Mouse (Mus musculus): ENCODE measurements around the gene Ifitm1. TPM values are rescaled to one million over a fixed set of nuclear protein-coding genes. Genes with fewer than 3 reads are reported as not detected.
"Not testable (repeated sequence)": the region's sequence is repeated elsewhere in the genome, so short reads cannot be mapped to it uniquely, and the experiment has no call there.

The Ifitm1 gene
- polyA plus RNA-seq, 1 experiment from 2014 or later: 11.1 TPM

GRCm38 (mm10) chr7:141011238-141011770 is 44.3 kb downstream of the Ifitm1 start:
- Histone ChIP-seq H3K27me3 (ENCODE audit: control insufficient read depth, insufficient read depth, low read depth, low read length) (no peaks in the 10 kb centered on the region), H3K27ac (ENCODE audit: low read length) (no peak overlapping the region), H3K4me2 (ENCODE audit: low read length) (no peak overlapping the region), H3K9ac (ENCODE audit: low read depth, low read length) (no peak overlapping the region), H3K36me3 (ENCODE audit: control insufficient read depth, insufficient read depth, low read length) (no peaks in the 10 kb centered on the region), H3K4me3 (ENCODE audit: low read depth, low read length) (no peak overlapping the region), H3K4me1 (ENCODE audit: control insufficient read depth, insufficient read depth, low read length) (no peaks in the 10 kb centered on the region), H3K9me3 (replicated peaks; ENCODE audit: control insufficient read depth, low read length, poor library complexity, severe bottlenecking) (no peaks in the 10 kb centered on the region)
- ATAC-seq: no peak
- WGBS: 88% methylated on average over 7 of the region's 7 CpGs

DNA sequence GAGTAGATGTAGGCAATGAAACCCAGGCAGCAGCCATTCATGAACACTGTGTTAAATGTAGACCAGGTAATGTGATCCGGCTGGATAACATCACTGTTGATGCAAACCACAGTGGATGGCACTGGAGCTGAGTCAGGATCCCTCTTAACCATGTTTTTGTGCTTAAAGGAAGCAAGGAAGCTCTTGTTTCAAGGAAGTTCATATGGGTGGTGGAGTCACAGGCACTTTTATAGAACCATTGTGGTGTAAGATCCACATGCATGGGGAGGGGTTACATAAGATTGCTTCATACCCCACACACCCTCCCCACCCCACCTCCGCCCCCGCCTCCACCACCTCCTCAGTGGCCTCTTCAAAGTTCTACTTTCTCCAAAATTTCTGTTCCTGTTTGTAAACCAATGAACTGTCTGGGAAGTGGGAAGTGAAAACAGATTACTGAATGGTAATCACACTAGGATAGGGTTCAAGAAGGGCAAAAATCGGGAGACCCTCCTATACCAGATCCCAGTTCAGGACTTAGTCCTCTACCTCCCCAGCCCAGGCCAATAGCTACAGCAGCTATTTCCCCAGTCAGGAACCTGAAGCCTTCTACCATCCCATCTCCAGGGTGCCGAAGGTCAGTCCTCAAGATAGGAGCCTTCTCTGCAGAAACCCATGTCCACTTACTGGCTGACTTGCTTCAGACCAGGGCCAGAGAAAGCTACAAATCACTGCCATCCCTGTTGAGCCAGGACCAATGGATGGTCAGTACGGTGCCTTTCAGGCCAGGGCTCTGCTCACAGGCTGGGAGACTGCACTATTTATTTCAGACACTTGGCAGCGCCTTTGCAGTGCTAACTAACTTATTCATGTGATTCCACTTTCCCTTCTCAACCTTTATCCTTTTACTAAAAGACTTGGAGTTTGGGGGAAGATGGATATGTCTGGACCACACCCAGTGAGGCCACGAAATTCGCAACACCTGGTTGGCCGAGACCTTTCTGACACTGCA is 50.0 kb downstream of the Ifitm1 start:
- no peak overlapping the region for H3K9ac ChIP-seq (ENCODE audit: low read depth, low read length)
- no peaks in the 10 kb centered on the region for H3K36me3 ChIP-seq (ENCODE audit: control insufficient read depth, insufficient read depth, low read length)
- H3K4me2 ChIP-seq (ENCODE audit: low read length): no peak overlapping the region
- H3K4me1 ChIP-seq (ENCODE audit: control insufficient read depth, insufficient read depth, low read length): no peaks in the 10 kb centered on the region
- 85% methylated on average over 10 of the region's 10 CpGs for WGBS
- no peaks in the 10 kb centered on the region for H3K27me3 ChIP-seq (ENCODE audit: control insufficient read depth, insufficient read depth, low read depth, low read length)
- H3K9me3 ChIP-seq (replicated peaks; ENCODE audit: control insufficient read depth, low read length, poor library complexity, severe bottlenecking): no peaks in the 10 kb centered on the region
- no peak overlapping the region for H3K27ac ChIP-seq (ENCODE audit: low read length)
- no peak overlapping the region for H3K4me3 ChIP-seq (ENCODE audit: low read depth, low read length)
- ATAC-seq: no peak

- not testable (repeated sequence) for H3K4me3 ChIP-seq (ENCODE audit: low read depth, low read length); H3K27ac ChIP-seq (ENCODE audit: low read length); H3K27me3 ChIP-seq (ENCODE audit: control insufficient read depth, insufficient read depth, low read depth, low read length); H3K9ac ChIP-seq (ENCODE audit: low read depth, low read length); ATAC-seq; H3K9me3 ChIP-seq (replicated peaks; ENCODE audit: control insufficient read depth, low read length, poor library complexity, severe bottlenecking); H3K4me2 ChIP-seq (ENCODE audit: low read length); H3K36me3 ChIP-seq (ENCODE audit: control insufficient read depth, insufficient read depth, low read length); H3K4me1 ChIP-seq (ENCODE audit: control insufficient read depth, insufficient read depth, low read length)
- WGBS: 100% methylated on average over 1 of the region's 1 CpGs
These were observed 50.8 kb downstream of the Ifitm1 start, which contains the start of gene Ifitm6 for GRCm38 (mm10) chr7:141017824-141018223. Gene Ifitm6, minus strand, starts transcription at chr7:141017924.

DNA sequence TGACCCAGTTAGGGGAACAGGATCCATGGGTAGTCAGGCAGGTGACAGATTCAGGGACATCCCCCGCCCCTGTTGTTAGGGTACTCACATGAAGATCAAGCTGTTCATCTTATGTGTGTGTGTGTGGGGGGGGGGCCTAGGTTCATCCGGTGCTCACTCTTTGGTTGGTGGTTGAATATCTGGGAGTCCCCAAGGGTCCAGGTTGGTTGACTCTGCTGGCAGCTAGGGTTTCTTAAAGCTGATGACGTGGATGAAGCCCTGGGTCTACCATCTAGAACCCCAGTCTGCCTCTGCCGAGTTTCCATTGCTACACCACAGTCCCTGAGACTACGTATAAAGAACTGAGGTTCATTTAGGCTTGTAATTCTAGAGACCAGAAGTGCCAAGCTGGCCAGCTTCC is 52.0 kb downstream of the Ifitm1 start:
- Histone ChIP-seq H3K4me3 (ENCODE audit: low read depth, low read length) (no peak overlapping the region), H3K27me3 (ENCODE audit: control insufficient read depth, insufficient read depth, low read depth, low read length) (no peaks in the 10 kb centered on the region), H3K4me2 (ENCODE audit: low read length) (no peak overlapping the region), H3K9ac (ENCODE audit: low read depth, low read length) (no peak overlapping the region), H3K27ac (ENCODE audit: low read length) (no peak overlapping the region), H3K9me3 (replicated peaks; ENCODE audit: control insufficient read depth, low read length, poor library complexity, severe bottlenecking) (no peaks in the 10 kb centered on the region), H3K4me1 (ENCODE audit: control insufficient read depth, insufficient read depth, low read length) (no peaks in the 10 kb centered on the region), H3K36me3 (ENCODE audit: control insufficient read depth, insufficient read depth, low read length) (no peaks in the 10 kb centered on the region)
- no peak for ATAC-seq
- 93% methylated on average over 5 of the region's 5 CpGs for WGBS

Other genes starting within 250 kb of the Ifitm1 start
- not detected in 2 replicates for gene Cyp2e1, start 203.5 kb upstream of the Ifitm1 start, polyA plus RNA-seq (2015; fragmentation: Nextera tagmentation; extraction: Ambion mirVana)
- gene Syce1, start 179.4 kb upstream of the Ifitm1 start, polyA plus RNA-seq (2015; fragmentation: Nextera tagmentation; extraction: Ambion mirVana): 0.34 and 0.36 TPM in 2 replicates
- 37.0 and 38.4 TPM in 2 replicates for gene Zfp941, start 145.0 kb upstream of the Ifitm1 start, polyA plus RNA-seq (2015; fragmentation: Nextera tagmentation; extraction: Ambion mirVana)
- gene Urah, start 132.2 kb upstream of the Ifitm1 start, polyA plus RNA-seq (2015; fragmentation: Nextera tagmentation; extraction: Ambion mirVana): not detected in 2 replicates
- gene Scgb1c1, start 121.7 kb upstream of the Ifitm1 start, polyA plus RNA-seq (2015; fragmentation: Nextera tagmentation; extraction: Ambion mirVana): not detected in 2 replicates
- not detected in 2 replicates for gene Odf3, start 119.4 kb upstream of the Ifitm1 start, polyA plus RNA-seq (2015; fragmentation: Nextera tagmentation; extraction: Ambion mirVana)
- 0.39 TPM in 1 of 2 replicates, not detected in the other for gene Gm45785, start 110.9 kb upstream of the Ifitm1 start, polyA plus RNA-seq (2015; fragmentation: Nextera tagmentation; extraction: Ambion mirVana)
- gene Ric8a, start 110.3 kb upstream of the Ifitm1 start, polyA plus RNA-seq (2015; fragmentation: Nextera tagmentation; extraction: Ambion mirVana): 107 TPM in 2 replicates
- gene Bet1l, start 109.6 kb upstream of the Ifitm1 start, polyA plus RNA-seq (2015; fragmentation: Nextera tagmentation; extraction: Ambion mirVana): 33.3 and 40.0 TPM in 2 replicates
- gene Psmd13, start 85.3 kb upstream of the Ifitm1 start, polyA plus RNA-seq (2015; fragmentation: Nextera tagmentation; extraction: Ambion mirVana): 260 and 268 TPM in 2 replicates
- gene Sirt3, start 84.9 kb upstream of the Ifitm1 start, polyA plus RNA-seq (2015; fragmentation: Nextera tagmentation; extraction: Ambion mirVana): 49.1 and 58.2 TPM in 2 replicates
- not detected in 2 replicates for gene Cox8b, start 66.8 kb upstream of the Ifitm1 start, polyA plus RNA-seq (2015; fragmentation: Nextera tagmentation; extraction: Ambion mirVana)
- 0.58 and 0.81 TPM in 2 replicates for gene Nlrp6, start 46.3 kb upstream of the Ifitm1 start, polyA plus RNA-seq (2015; fragmentation: Nextera tagmentation; extraction: Ambion mirVana)
- 5.4 and 6.3 TPM in 2 replicates for gene Pgghg, start 25.8 kb upstream of the Ifitm1 start, polyA plus RNA-seq (2015; fragmentation: Nextera tagmentation; extraction: Ambion mirVana)
- 0.29 and 1.3 TPM in 2 replicates for gene Ifitm5, start 16.9 kb upstream of the Ifitm1 start, polyA plus RNA-seq (2015; fragmentation: Nextera tagmentation; extraction: Ambion mirVana)
- gene Gm45717, start 11.3 kb upstream of the Ifitm1 start, polyA plus RNA-seq (2015; fragmentation: Nextera tagmentation; extraction: Ambion mirVana): not detected in 2 replicates
- 118 and 129 TPM in 2 replicates for gene Ifitm2, start 11.2 kb upstream of the Ifitm1 start, polyA plus RNA-seq (2015; fragmentation: Nextera tagmentation; extraction: Ambion mirVana)
- 28.2 and 37.3 TPM in 2 replicates for gene Ifitm3, start 43.5 kb downstream of the Ifitm1 start, polyA plus RNA-seq (2015; fragmentation: Nextera tagmentation; extraction: Ambion mirVana)
- gene Ifitm6, start 50.7 kb downstream of the Ifitm1 start, polyA plus RNA-seq (2015; fragmentation: Nextera tagmentation; extraction: Ambion mirVana): 0.69 and 0.91 TPM in 2 replicates
- gene Gm17387, start 61.9 kb downstream of the Ifitm1 start, polyA plus RNA-seq (2015; fragmentation: Nextera tagmentation; extraction: Ambion mirVana): not detected in 2 replicates
- gene B4galnt4, start 93.9 kb downstream of the Ifitm1 start, polyA plus RNA-seq (2015; fragmentation: Nextera tagmentation; extraction: Ambion mirVana): 59.5 and 65.7 TPM in 2 replicates
- 0.06 TPM in 1 of 2 replicates, not detected in the other for gene Pkp3, start 111.0 kb downstream of the Ifitm1 start, polyA plus RNA-seq (2015; fragmentation: Nextera tagmentation; extraction: Ambion mirVana)
- gene Sigirr, start 133.4 kb downstream of the Ifitm1 start, polyA plus RNA-seq (2015; fragmentation: Nextera tagmentation; extraction: Ambion mirVana): 1.7 and 2.0 TPM in 2 replicates
- gene Ano9, start 150.6 kb downstream of the Ifitm1 start, polyA plus RNA-seq (2015; fragmentation: Nextera tagmentation; extraction: Ambion mirVana): 0.28 and 0.42 TPM in 2 replicates
- 81.6 and 82.6 TPM in 2 replicates for gene Ptdss2, start 155.2 kb downstream of the Ifitm1 start, polyA plus RNA-seq (2015; fragmentation: Nextera tagmentation; extraction: Ambion mirVana)
- gene Rnh1, start 205.6 kb downstream of the Ifitm1 start, polyA plus RNA-seq (2015; fragmentation: Nextera tagmentation; extraction: Ambion mirVana): 35.3 and 37.8 TPM in 2 replicates
- gene Hras, start 226.8 kb downstream of the Ifitm1 start, polyA plus RNA-seq (2015; fragmentation: Nextera tagmentation; extraction: Ambion mirVana): 139 and 144 TPM in 2 replicates
- 11.5 and 12.7 TPM in 2 replicates for gene Lrrc56, start 226.9 kb downstream of the Ifitm1 start, polyA plus RNA-seq (2015; fragmentation: Nextera tagmentation; extraction: Ambion mirVana)
- 0.23 and 0.81 TPM in 2 replicates for gene Lmntd2, start 246.9 kb downstream of the Ifitm1 start, polyA plus RNA-seq (2015; fragmentation: Nextera tagmentation; extraction: Ambion mirVana)
- 19.8 and 21.2 TPM in 2 replicates for gene Rassf7, start 248.6 kb downstream of the Ifitm1 start, polyA plus RNA-seq (2015; fragmentation: Nextera tagmentation; extraction: Ambion mirVana)